Mouse (Mus musculus): Measurements from ENCODE around the gene 2700097O09Rik. TPM values are rescaled to one million over a fixed set of nuclear protein-coding genes. Genes with fewer than 3 reads are reported as not detected.
"Not testable (repeated sequence)": the region's sequence is repeated elsewhere in the genome, so short reads cannot be mapped to it uniquely, and the experiment has no call there.

The 2700097O09Rik gene
- polyA plus RNA-seq, 1 experiment from 2014 or later, result 35.6 TPM

GRCm38 (mm10) chr12:55002532-55002931 is 77.4 kb downstream of the 2700097O09Rik start:
- not testable (repeated sequence) for H3K9me3 ChIP-seq (replicated peaks; ENCODE audit: control insufficient read depth, low read length); H3K9ac ChIP-seq (ENCODE audit: low read depth, low read length); H3K4me3 ChIP-seq (ENCODE audit: low read depth, low read length); H3K36me3 ChIP-seq (ENCODE audit: control insufficient read depth, insufficient read depth); H3K4me1 ChIP-seq (ENCODE audit: control insufficient read depth, low read depth, low read length); ATAC-seq (ENCODE audit: low read depth); H3K27ac ChIP-seq (ENCODE audit: low read length); H3K4me2 ChIP-seq (ENCODE audit: low read depth, low read length); H3K27me3 ChIP-seq (ENCODE audit: control insufficient read depth, insufficient read depth, low read depth, low read length)
- WGBS (ENCODE audit: insufficient replicate concordance), result 58% methylated on average over 7 of the region's 7 CpGs

- no peaks in the 10 kb centered on the region for H3K4me1 ChIP-seq (ENCODE audit: control insufficient read depth, low read depth, low read length)
- 34% methylated on average over 14 of the region's 14 CpGs for WGBS (ENCODE audit: insufficient replicate concordance)
- no peak overlapping the region; the same call in 1 of the 2 replicates for H3K4me2 ChIP-seq (ENCODE audit: low read depth, low read length)
- no peaks in the 10 kb centered on the region for H3K9me3 ChIP-seq (replicated peaks; ENCODE audit: control insufficient read depth, low read length)
- H3K27ac ChIP-seq (ENCODE audit: low read length), result peak overlapping the region; percentile 9; the same call in 1 of the 2 replicates
- H3K9ac ChIP-seq (ENCODE audit: low read depth, low read length), result no peak overlapping the region
- peak; percentile 39 for ATAC-seq (ENCODE audit: low read depth)
- no peak overlapping the region for H3K4me3 ChIP-seq (ENCODE audit: low read depth, low read length)
- no peaks in the 10 kb centered on the region for H3K36me3 ChIP-seq (ENCODE audit: control insufficient read depth, insufficient read depth)
- no peaks in the 10 kb centered on the region for H3K27me3 ChIP-seq (ENCODE audit: control insufficient read depth, insufficient read depth, low read depth, low read length)
Observed at GRCm38 (mm10) chr12:54999016-54999690, 80.8 kb downstream of the 2700097O09Rik start.

GRCm38 (mm10) chr12:54998411-54998810 is 81.5 kb downstream of the 2700097O09Rik start:
- H3K9me3 ChIP-seq (replicated peaks; ENCODE audit: control insufficient read depth, low read length), result no peaks in the 10 kb centered on the region
- no peak for ATAC-seq (ENCODE audit: low read depth)
- no peak overlapping the region for H3K9ac ChIP-seq (ENCODE audit: low read depth, low read length)
- no peak overlapping the region for H3K4me2 ChIP-seq (ENCODE audit: low read depth, low read length)
- H3K36me3 ChIP-seq (ENCODE audit: control insufficient read depth, insufficient read depth), result no peaks in the 10 kb centered on the region
- H3K27me3 ChIP-seq (ENCODE audit: control insufficient read depth, insufficient read depth, low read depth, low read length), result no peaks in the 10 kb centered on the region
- H3K4me1 ChIP-seq (ENCODE audit: control insufficient read depth, low read depth, low read length), result no peaks in the 10 kb centered on the region
- 62% methylated on average over 5 of the region's 5 CpGs for WGBS (ENCODE audit: insufficient replicate concordance)
- no peak overlapping the region for H3K27ac ChIP-seq (ENCODE audit: low read length)
- H3K4me3 ChIP-seq (ENCODE audit: low read depth, low read length), result no peak overlapping the region

- H3K4me2 ChIP-seq (ENCODE audit: low read depth, low read length), result no peak overlapping the region
- H3K9ac ChIP-seq (ENCODE audit: low read depth, low read length), result no peak overlapping the region
- ATAC-seq (ENCODE audit: low read depth), result no peak
- no peaks in the 10 kb centered on the region for H3K4me1 ChIP-seq (ENCODE audit: control insufficient read depth, low read depth, low read length)
- H3K27ac ChIP-seq (ENCODE audit: low read length), result no peak overlapping the region
- H3K36me3 ChIP-seq (ENCODE audit: control insufficient read depth, insufficient read depth), result no peaks in the 10 kb centered on the region
- H3K9me3 ChIP-seq (replicated peaks; ENCODE audit: control insufficient read depth, low read length), result no peaks in the 10 kb centered on the region
- no peak overlapping the region for H3K4me3 ChIP-seq (ENCODE audit: low read depth, low read length)
- no peaks in the 10 kb centered on the region for H3K27me3 ChIP-seq (ENCODE audit: control insufficient read depth, insufficient read depth, low read depth, low read length)
- WGBS (ENCODE audit: insufficient replicate concordance), result 68% methylated on average over 6 of the region's 6 CpGs
Observed at GRCm38 (mm10) chr12:54996979-54997474, 82.9 kb downstream of the 2700097O09Rik start.

GRCm38 (mm10) chr12:54995965-54996364 is 83.9 kb downstream of the 2700097O09Rik start:
- 68% methylated on average over 3 of the region's 3 CpGs for WGBS (ENCODE audit: insufficient replicate concordance)
- ATAC-seq (ENCODE audit: low read depth), result no peak
- no peak overlapping the region for H3K4me2 ChIP-seq (ENCODE audit: low read depth, low read length)

More at GRCm38 (mm10) chr12:54995965-54996364, 83.9 kb downstream of the 2700097O09Rik start:
- Histone ChIP-seq H3K4me1 (ENCODE audit: control insufficient read depth, low read depth, low read length) (no peaks in the 10 kb centered on the region), H3K27me3 (ENCODE audit: control insufficient read depth, insufficient read depth, low read depth, low read length) (no peaks in the 10 kb centered on the region), H3K27ac (ENCODE audit: low read length) (no peak overlapping the region), H3K4me3 (ENCODE audit: low read depth, low read length) (no peak overlapping the region), H3K9ac (ENCODE audit: low read depth, low read length) (no peak overlapping the region), H3K36me3 (ENCODE audit: control insufficient read depth, insufficient read depth) (no peaks in the 10 kb centered on the region), H3K9me3 (replicated peaks; ENCODE audit: control insufficient read depth, low read length) (no peaks in the 10 kb centered on the region)

Other genes with a start within 250 kb of the 2700097O09Rik start
- gene Cfl2, start 217.2 kb downstream of the 2700097O09Rik start, polyA plus RNA-seq (2015; fragmentation: Nextera tagmentation; extraction: Ambion mirVana), result 38.0 and 43.2 TPM in 2 replicates
- gene Gm20403, start 93.6 kb downstream of the 2700097O09Rik start, polyA plus RNA-seq (2015; fragmentation: Nextera tagmentation; extraction: Ambion mirVana), result not detected in 2 replicates
- 23.6 and 26.8 TPM in 2 replicates for gene Baz1a, start 65.8 kb downstream of the 2700097O09Rik start, polyA plus RNA-seq (2015; fragmentation: Nextera tagmentation; extraction: Ambion mirVana)
- gene Srp54a, start 152 bp upstream of the 2700097O09Rik start, polyA plus RNA-seq (2015; fragmentation: Nextera tagmentation; extraction: Ambion mirVana), result 72.2 and 72.5 TPM in 2 replicates
- gene Fam177a, start 44.4 kb upstream of the 2700097O09Rik start, polyA plus RNA-seq (2015; fragmentation: Nextera tagmentation; extraction: Ambion mirVana), result 6.8 and 7.9 TPM in 2 replicates
- gene Srp54b, start 75.0 kb upstream of the 2700097O09Rik start, polyA plus RNA-seq (2015; fragmentation: Nextera tagmentation; extraction: Ambion mirVana), result 24.7 and 25.2 TPM in 2 replicates
- gene 1700047I17Rik2, start 119.5 kb upstream of the 2700097O09Rik start, polyA plus RNA-seq (2015; fragmentation: Nextera tagmentation; extraction: Ambion mirVana), result 0.71 TPM in 1 of 2 replicates, not detected in the other
- gene Srp54c, start 150.1 kb upstream of the 2700097O09Rik start, polyA plus RNA-seq (2015; fragmentation: Nextera tagmentation; extraction: Ambion mirVana), result 30.2 and 31.5 TPM in 2 replicates
- 5.1 and 6.0 TPM in 2 replicates for gene 1110008L16Rik, start 219.5 kb upstream of the 2700097O09Rik start, polyA plus RNA-seq (2015; fragmentation: Nextera tagmentation; extraction: Ambion mirVana)
- gene Ppp2r3c, start 222.9 kb upstream of the 2700097O09Rik start, polyA plus RNA-seq (2015; fragmentation: Nextera tagmentation; extraction: Ambion mirVana), result 5.3 and 5.5 TPM in 2 replicates

Data from liver, embryonic 16.5 days (tissue).